In the genomic region with DNA sequence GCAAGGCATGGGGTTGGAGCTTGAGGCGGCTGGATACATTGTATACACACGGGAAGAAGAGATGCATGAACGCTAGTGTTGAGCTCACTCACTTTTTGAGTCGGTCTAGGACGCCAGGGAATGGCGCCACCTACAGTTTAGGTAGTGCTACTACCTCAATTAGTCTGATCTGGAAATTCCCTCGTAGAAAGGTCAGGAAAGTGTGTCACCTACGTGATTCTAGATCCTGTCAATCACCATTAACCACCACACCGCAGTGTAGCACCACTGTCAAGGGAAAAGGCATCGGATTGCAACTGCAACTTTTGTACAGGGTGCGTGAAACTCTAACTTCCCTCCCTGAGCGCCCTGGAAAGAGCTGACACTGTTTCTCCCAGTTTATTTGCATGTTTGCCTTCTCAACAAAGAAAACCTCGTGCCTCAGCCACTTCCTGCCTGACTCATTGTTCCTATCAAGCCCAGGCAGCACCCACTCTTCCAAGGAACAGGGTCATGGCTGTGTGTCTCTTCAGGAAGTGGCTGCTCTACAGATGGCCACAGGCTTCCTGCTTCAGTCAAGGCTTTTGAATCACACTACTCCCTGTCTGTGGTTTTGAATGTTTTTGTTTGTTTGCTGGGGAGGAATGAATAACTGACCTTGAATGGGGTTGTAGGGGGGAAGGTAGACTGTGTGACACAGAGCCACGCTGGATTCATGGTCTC, we compare ENCODE assay signal across 7 mouse cellular contexts.
DNase-seq lines count a peak whose midpoint lies in the region; ATAC-seq and TF ChIP-seq lines count a peak whose summit lies in the region.

No protein-coding gene starts in this region.

- ATAC-seq in liver, embryonic 16.5 days (ENCODE audit: low read depth) = peak; percentile 74
- ATAC-seq in forebrain, embryonic 12.5 days (ENCODE audit: low FRiP score) = no peak

- H3K27ac ChIP-seq in ES-E14 (ENCODE audit: insufficient read depth, low read depth, low read length, poor library complexity, severe bottlenecking) = peak overlapping the region; percentile 1; the same call in 1 of the 2 replicates
- no peak overlapping the region for H3K27ac ChIP-seq in cortical plate, adult 2 months (ENCODE audit: insufficient read depth, low read length)
- H3K27ac ChIP-seq in liver, embryonic 16.5 days (ENCODE audit: low read length) = no peak overlapping the region
- H3K27ac ChIP-seq in forebrain, embryonic 12.5 days = no peak overlapping the region

- DNase-seq in CD4-positive helper T cell, adult 2 months (ENCODE audit: low read depth, low spot score) = peak; percentile 88
- peak; percentile 63 for DNase-seq in ES-E14 (ENCODE audit: low read depth, low spot score)
- peak; percentile 44 for DNase-seq in heart, postnatal 4 days
- peak; percentile 27 to 31 for DNase-seq in spleen, adult 18-20 months

- no peaks in the 10 kb centered on the region for H3K9me3 ChIP-seq in ES-E14 (ENCODE audit: control insufficient read depth, insufficient read depth, low read depth, low read length)
- H3K9me3 ChIP-seq in liver, embryonic 16.5 days (replicated peaks; ENCODE audit: control insufficient read depth, low read length) = no peaks in the 10 kb centered on the region
- H3K9me3 ChIP-seq in forebrain, embryonic 12.5 days = no peaks in the 10 kb centered on the region

- H3K4me2 ChIP-seq in liver, embryonic 16.5 days (ENCODE audit: low read depth, low read length) = no peak overlapping the region
- H3K4me2 ChIP-seq in forebrain, embryonic 12.5 days = no peak overlapping the region

- no peaks in the 10 kb centered on the region for H3K36me3 ChIP-seq in ES-E14 (ENCODE audit: control insufficient read depth, insufficient read depth, low read length, poor library complexity, severe bottlenecking)
- H3K36me3 ChIP-seq in liver, embryonic 16.5 days (ENCODE audit: control insufficient read depth, insufficient read depth) = no peaks in the 10 kb centered on the region
- no peaks in the 10 kb centered on the region for H3K36me3 ChIP-seq in forebrain, embryonic 12.5 days (replicated peaks)

- WGBS in liver, embryonic 16.5 days (ENCODE audit: insufficient replicate concordance) = 15% methylated on average over 14 of the region's 14 CpGs
- 73% methylated on average over 14 of the region's 14 CpGs for WGBS in forebrain, embryonic 12.5 days

- TF ChIP-seq CTCF in cortical plate, adult 2 months (IDR thresholded peaks at IDR 0.05; ENCODE audit: extremely low read depth, insufficient read depth, low read length) = peak; percentile 34

- H3K4me3 ChIP-seq in ES-E14 (ENCODE audit: insufficient read depth in 1 of 2, low read depth in 1 of 2, low read length in 2 of 2, poor library complexity in 1 of 2, severe bottlenecking in 1 of 2) = no peak overlapping the region
- no peak overlapping the region for H3K4me3 ChIP-seq in cortical plate, adult 2 months (ENCODE audit: insufficient read depth, low read length)
- no peak overlapping the region for H3K4me3 ChIP-seq in liver, embryonic 16.5 days (ENCODE audit: low read depth, low read length)
- no peak overlapping the region for H3K4me3 ChIP-seq in forebrain, embryonic 12.5 days (replicated peaks)

- H3K27me3 ChIP-seq in liver, embryonic 16.5 days (ENCODE audit: control insufficient read depth, insufficient read depth, low read depth, low read length) = no peaks in the 10 kb centered on the region
- no peaks in the 10 kb centered on the region for H3K27me3 ChIP-seq in forebrain, embryonic 12.5 days

- peak overlapping the region; percentile 40; the same call in 1 of the 2 replicates for H3K9ac ChIP-seq in ES-E14 (ENCODE audit: insufficient read depth, low read depth, low read length, poor library complexity, severe bottlenecking)
- no peak overlapping the region for H3K9ac ChIP-seq in liver, embryonic 16.5 days (ENCODE audit: low read depth, low read length)
- no peak overlapping the region for H3K9ac ChIP-seq in forebrain, embryonic 12.5 days

- peaks cover 0 to 6% of the 10 kb centered on the region in 2 experiments; a peak in 3 of 4 replicates for H3K4me1 ChIP-seq in ES-E14 (ENCODE audit: control insufficient read depth in 2 of 2, insufficient read depth in 2 of 2, low read length in 2 of 2, poor library complexity in 1 of 2)
- H3K4me1 ChIP-seq in cortical plate, adult 2 months (ENCODE audit: control insufficient read depth, insufficient read depth, low read length) = no peaks in the 10 kb centered on the region
- no peaks in the 10 kb centered on the region for H3K4me1 ChIP-seq in liver, embryonic 16.5 days (ENCODE audit: control insufficient read depth, low read depth, low read length)
- no peaks in the 10 kb centered on the region for H3K4me1 ChIP-seq in forebrain, embryonic 12.5 days

- in situ Hi-C loops in ES-E14 (cut with MboI; ENCODE audit: low sequenced_read_pairs in 2 of 2, unreplicated experiment in 2 of 2) = no loop called here

- no peak for TF ChIP-seq POLR2A in cortical plate, adult 2 months (IDR thresholded peaks at IDR 0.05; ENCODE audit: extremely low read depth, insufficient read depth, low read length)

TF ChIP-seq in ES-E14, 5 proteins besides CTCF, POLR2A, EP300 and RAD21:
- TF ChIP-seq HCFC1 (IDR thresholded peaks at IDR 0.05; ENCODE audit: borderline replicate concordance, insufficient read depth, low read length) = no peak
- no peak for TF ChIP-seq CHD2 (IDR thresholded peaks at IDR 0.05; ENCODE audit: low read depth, low read length)
- TF ChIP-seq ZC3H11A (IDR thresholded peaks at IDR 0.05; ENCODE audit: borderline replicate concordance, low read depth, low read length) = no peak
- TF ChIP-seq ZNF384 (IDR thresholded peaks at IDR 0.05; ENCODE audit: low read depth, low read length) = no peak
- TF ChIP-seq MAFK (IDR thresholded peaks at IDR 0.05; ENCODE audit: insufficient read depth, low read depth, low read length) = 0 out of 2 replicates have a peak, but pooled peaks have one; percentile 10

Comparison
In these comparisons a context has a peak if more than half of its experiments do, and no peak if none do; other contexts are left out.
1. DNase-seq: peak in every context shown above with its lines; median percentile 88 in CD4-positive helper T cell, adult 2 months; 63 in ES-E14; 44 in heart, postnatal 4 days; 29 in spleen, adult 18-20 months.